Mouse (Mus musculus) liver, embryonic 14.5 days (tissue): ENCODE results near the gene Pdia5. TPM values are rescaled to one million over a fixed set of nuclear protein-coding genes. Genes with fewer than 3 reads are reported as not detected.

Experiments
- ATAC-seq: fragments of 200-750 bp; cut with Nextera tagmentation; 2 replicates; pipeline ENCODE4 v1.8.0; 2017; ENCODE audit warnings: moderate number of reproducible peaks, mild to moderate bottlenecking, moderate library complexity; ENCODE audit not compliant: insufficient read depth
- DNase-seq, 3 experiments: peaks; one replicate each; pipeline ENCODE4 v3.0.0-alpha.2; 2012 to 2013; ENCODE audit warnings: low read depth in 3 of 3, low spot score in 3 of 3
- H3K27ac ChIP-seq: fragments of 300-500 bp; sonication (generic); 2 replicates; pipeline ENCODE4 v1.5.1; 2014; ENCODE audit warnings: moderate library complexity, mild to moderate bottlenecking, control low read depth, inconsistent platforms
- H3K27me3 ChIP-seq: fragments of 300-500 bp; sonication (generic); 2 replicates; pipeline ENCODE4 v1.6.1; 2014; ENCODE audit warnings: mild to moderate bottlenecking, low read length, moderate library complexity; ENCODE audit not compliant: control insufficient read depth, insufficient read depth
- H3K36me3 ChIP-seq: fragments of 300-500 bp; sonication (generic); replicated peaks from 2 replicates; pipeline ENCODE4 v1.6.1; 2014; ENCODE audit warnings: low read depth; ENCODE audit not compliant: control insufficient read depth, insufficient read depth
- H3K4me1 ChIP-seq, 2 experiments: fragments of 200-500 bp in 1 of 2; fragments of 300-500 bp in 1 of 2; sonication (generic) in 1 of 2; replicated peaks; 2 replicates each; pipeline ENCODE4 v1.6.1; 2012 to 2014; ENCODE audit warnings: antibody characterized with exemption in 1 of 2, inconsistent platforms in 1 of 2, low read length in 1 of 2; ENCODE audit not compliant: control insufficient read depth in 2 of 2, insufficient read depth in 2 of 2
- H3K4me2 ChIP-seq: fragments of 300-500 bp; sonication (generic); 2 replicates; pipeline ENCODE4 v1.6.1; 2014; ENCODE audit warnings: low read depth, mild to moderate bottlenecking, control low read depth, moderate library complexity
- H3K4me3 ChIP-seq, 2 experiments: fragments of 200-500 bp in 1 of 2; fragments of 300-500 bp in 1 of 2; sonication (generic) in 1 of 2; 2 replicates each; pipeline ENCODE4 v1.5.1; 2012 to 2014; ENCODE audit warnings: low read depth in 2 of 2, low read length in 2 of 2, mild to moderate bottlenecking in 2 of 2, control low read depth in 1 of 2, inconsistent platforms in 1 of 2, moderate library complexity in 1 of 2; ENCODE audit not compliant: insufficient read depth in 1 of 2
- H3K9ac ChIP-seq: fragments of 300-500 bp; sonication (generic); replicated peaks from 2 replicates; pipeline ENCODE4 v1.6.1; 2014; ENCODE audit warnings: mild to moderate bottlenecking, control low read depth, moderate library complexity
- H3K9me3 ChIP-seq: fragments of 300-500 bp; sonication (generic); 2 replicates; pipeline ENCODE4 v1.6.1; 2016; ENCODE audit warnings: low read length, mixed read lengths; ENCODE audit not compliant: control insufficient read depth
- CTCF ChIP-seq: IDR thresholded peaks from 2 replicates; pipeline ENCODE4 v1.5.1; 2016; ENCODE audit warnings: antibody characterized with exemption, low read depth, control low read depth
- EP300 ChIP-seq: IDR thresholded peaks from 2 replicates; pipeline ENCODE4 v1.6.1; 2016; ENCODE audit warnings: antibody characterized with exemption, low read depth
- WGBS: fragments of 180-500 bp; shearing (Covaris S2); extraction: QIAGEN DNeasy Blood & Tissue Kit; methylation state at CpG from one replicate; pipeline ENCODE4 v1.1.7; 2014; ENCODE audit not compliant: insufficient replicate concordance; 5-methylcytosine and 5-hydroxymethylcytosine counted together
- polyA plus RNA-seq, 2 experiments: library from polyadenylated mRNA; depleted of rRNA in 1 of 2; stranded (reverse) in 1 of 2; unstranded in 1 of 2; fragments of >200 nt; fragmentation: Nextera tagmentation in 1 of 2; extraction: Ambion mirVana in 1 of 2; gene quantifications; 2 replicates each; pipeline versions ENCODE4 v1.2.1 to v1.2.3; 2012 to 2014

Gene Pdia5
- polyA plus RNA-seq, 2 experiments = 25.8 to 32.9 TPM

GRCm38 (mm10) chr16:35472569-35473275 is 18.0 kb downstream of the Pdia5 start:
- Histone ChIP-seq H3K27ac (no peak overlapping the region), H3K4me2 (no peak overlapping the region), H3K9ac (no peak overlapping the region), H3K36me3 (no peaks in the 10 kb centered on the region), H3K4me1 (no peaks in the 10 kb centered on the region), H3K27me3 (no peaks in the 10 kb centered on the region), H3K9me3 (no peaks in the 10 kb centered on the region), H3K4me3 (no peak overlapping the region)
- ATAC-seq = no peak
- DNase-seq = no peak
- 76% methylated on average over 14 of the region's 14 CpGs for WGBS
- TF ChIP-seq CTCF = no peak

- ATAC-seq (no peak), DNase-seq (no peak)
- H3K4me1 ChIP-seq = no peaks in the 10 kb centered on the region
- no peaks in the 10 kb centered on the region for H3K36me3 ChIP-seq
- H3K4me2 ChIP-seq = no peak overlapping the region
- H3K27ac ChIP-seq = no peak overlapping the region
- 76% methylated on average over 17 of the region's 17 CpGs for WGBS
- no peaks in the 10 kb centered on the region for H3K9me3 ChIP-seq
- H3K4me3 ChIP-seq = no peak overlapping the region
- TF ChIP-seq CTCF (no peak), EP300 (no peak)
- no peak overlapping the region for H3K9ac ChIP-seq
- no peaks in the 10 kb centered on the region for H3K27me3 ChIP-seq
These were observed 18.7 kb downstream of the Pdia5 start for GRCm38 (mm10) chr16:35471841-35472568.

GRCm38 (mm10) chr16:35470983-35471382 is 19.7 kb downstream of the Pdia5 start:
- TF ChIP-seq EP300 (no peak), CTCF (no peak)
- Histone ChIP-seq H3K9me3 (no peaks in the 10 kb centered on the region), H3K36me3 (no peaks in the 10 kb centered on the region), H3K9ac (no peak overlapping the region), H3K4me3 (no peak overlapping the region), H3K4me2 (no peak overlapping the region), H3K27ac (no peak overlapping the region), H3K4me1 (no peaks in the 10 kb centered on the region), H3K27me3 (no peaks in the 10 kb centered on the region)
- ATAC-seq (no peak), DNase-seq (no peak)
- WGBS = 66% methylated on average over 8 of the region's 8 CpGs

- H3K4me2 ChIP-seq = no peak overlapping the region
- H3K36me3 ChIP-seq = no peaks in the 10 kb centered on the region
- no peaks in the 10 kb centered on the region for H3K27me3 ChIP-seq
- TF ChIP-seq EP300 = no peak
- TF ChIP-seq CTCF = no peak
- 70% methylated on average over 8 of the region's 8 CpGs for WGBS
- no peak overlapping the region for H3K9ac ChIP-seq
- ATAC-seq (no peak), DNase-seq (no peak)
- H3K9me3 ChIP-seq = no peaks in the 10 kb centered on the region
- H3K4me1 ChIP-seq = no peaks in the 10 kb centered on the region
- H3K4me3 ChIP-seq = no peak overlapping the region
- no peak overlapping the region for H3K27ac ChIP-seq
These were observed 20.6 kb downstream of the Pdia5 start for GRCm38 (mm10) chr16:35470096-35470495.

GRCm38 (mm10) chr16:35469016-35469415 is 21.7 kb downstream of the Pdia5 start:
- ATAC-seq (no peak), DNase-seq (no peak)
- no peak overlapping the region for H3K4me2 ChIP-seq
- no peak overlapping the region for H3K4me3 ChIP-seq
- no peak overlapping the region for H3K27ac ChIP-seq
- no peaks in the 10 kb centered on the region for H3K27me3 ChIP-seq
- H3K36me3 ChIP-seq = no peaks in the 10 kb centered on the region
- no peaks in the 10 kb centered on the region for H3K9me3 ChIP-seq
- H3K9ac ChIP-seq = no peak overlapping the region
- TF ChIP-seq CTCF (no peak), EP300 (no peak)
- 61% methylated on average over 6 of the region's 6 CpGs for WGBS
- no peaks in the 10 kb centered on the region for H3K4me1 ChIP-seq
